Mouse (Mus musculus) lung, embryonic 15.5 days (tissue): Measurements from ENCODE around the gene Nrarp. TPM values are rescaled to one million over a fixed set of nuclear protein-coding genes. Genes with fewer than 3 reads are reported as not detected.

ENCODE experiments used
- ATAC-seq: fragments of 200-750 bp; cut with Nextera tagmentation; 2 replicates; pipeline ENCODE4 v1.8.0; 2017; ENCODE audit warnings: moderate number of reproducible peaks, borderline replicate concordance; ENCODE audit not compliant: low FRiP score, low TSS enrichment; ENCODE audit errors: extremely low read depth
- H3K27ac ChIP-seq: fragments of 300-500 bp; sonication (generic); 2 replicates; pipeline ENCODE4 v1.5.1; 2015; ENCODE audit warnings: moderate library complexity, mild to moderate bottlenecking, inconsistent platforms
- H3K27me3 ChIP-seq: fragments of 300-500 bp; sonication (generic); 2 replicates; pipeline ENCODE4 v1.6.1; 2015; ENCODE audit warnings: inconsistent platforms
- H3K36me3 ChIP-seq: fragments of 300-500 bp; sonication (generic); 2 replicates; pipeline ENCODE4 v1.6.1; 2015; ENCODE audit warnings: inconsistent platforms
- H3K4me1 ChIP-seq: fragments of 300-500 bp; sonication (generic); 2 replicates; pipeline ENCODE4 v1.6.1; 2015; ENCODE audit warnings: inconsistent platforms
- H3K4me2 ChIP-seq: fragments of 300-500 bp; sonication (generic); 2 replicates; pipeline ENCODE4 v1.6.1; 2015; ENCODE audit warnings: inconsistent platforms, mild to moderate bottlenecking, moderate library complexity
- H3K4me3 ChIP-seq: fragments of 300-500 bp; sonication (generic); 2 replicates; pipeline ENCODE4 v1.5.1; 2015; ENCODE audit warnings: mild to moderate bottlenecking, inconsistent platforms
- H3K9ac ChIP-seq: fragments of 300-500 bp; sonication (generic); 2 replicates; pipeline ENCODE4 v1.6.1; 2015; ENCODE audit warnings: inconsistent platforms
- H3K9me3 ChIP-seq: fragments of 300-500 bp; sonication (generic); 2 replicates; pipeline ENCODE4 v1.6.1; 2016; ENCODE audit warnings: inconsistent platforms
- WGBS: fragments of 180-500 bp; shearing (Covaris S2); methylation state at CpG from one replicate; pipeline ENCODE4 v1.1.7; 2015; 5-methylcytosine and 5-hydroxymethylcytosine counted together
- polyA plus RNA-seq: library from polyadenylated mRNA; unstranded; fragments of >200 nt; fragmentation: Nextera tagmentation; extraction: Ambion mirVana; gene quantifications from 2 replicates; pipeline ENCODE4 v1.2.1, GENCODE M21; 2015

The Nrarp gene
- polyA plus RNA-seq = 15.7 and 16.0 TPM in 2 replicates

DNA sequence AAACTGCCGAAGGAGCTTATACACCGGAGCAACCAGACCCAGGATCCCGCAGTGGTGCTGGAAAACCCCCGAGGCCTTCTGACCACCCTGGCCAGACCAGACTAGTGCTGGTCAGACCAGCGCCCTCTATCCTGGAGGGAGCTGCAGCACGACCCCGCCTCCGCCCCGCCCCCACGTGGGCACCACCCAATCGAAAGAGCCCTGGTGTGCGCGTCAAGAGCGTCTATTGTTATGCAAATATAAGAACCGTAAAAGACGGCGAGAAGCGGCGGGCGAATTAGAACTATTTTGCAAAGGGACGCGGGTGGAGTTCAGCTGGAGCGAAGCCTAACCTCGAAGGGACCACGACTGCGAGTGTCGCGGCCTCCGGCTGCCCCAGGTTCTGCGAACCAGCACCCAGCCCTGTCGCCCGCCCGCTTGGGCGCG is at the start of gene Nrarp:
Gene Nrarp (plus strand): TSS at position 281 of the 426 bp plus-strand sequence.
- peak within 1 kb of the TSS; percentile 91 for H3K4me2 ChIP-seq
- H3K9me3 ChIP-seq = no peaks in the 10 kb centered on the region
- peak within 1 kb of the TSS; percentile 58 for H3K4me3 ChIP-seq
- peaks cover 62% of the 10 kb centered on the region for H3K4me1 ChIP-seq
- peak within 1 kb of the TSS; percentile 64 for H3K9ac ChIP-seq
- ATAC-seq = peak; percentile 84
- H3K27ac ChIP-seq = peak within 1 kb of the TSS; percentile 92
- H3K27me3 ChIP-seq = peaks cover 69% of the 10 kb centered on the region
- no peaks in the 10 kb centered on the region for H3K36me3 ChIP-seq
- 1% methylated on average over 35 of the region's 35 CpGs for WGBS

DNA sequence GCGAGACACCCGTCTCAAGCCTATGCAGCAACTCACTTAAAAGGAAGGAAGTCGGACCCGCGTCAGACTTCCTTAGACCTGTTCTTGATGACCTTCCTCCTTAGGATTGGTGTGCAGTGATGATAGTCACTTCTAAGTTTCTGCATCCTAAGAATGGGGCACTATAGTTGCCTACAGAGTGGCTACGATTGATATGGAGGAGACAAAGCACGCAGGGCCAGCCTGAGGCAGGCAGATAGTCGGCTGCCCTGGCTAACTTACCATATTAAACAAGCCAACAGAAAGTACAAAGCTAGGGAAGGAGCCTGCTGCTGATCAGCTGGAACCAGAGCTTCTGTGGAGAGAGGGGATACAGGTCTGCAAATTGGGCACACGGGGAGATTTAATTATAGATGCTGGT is 49.0 kb upstream of the Nrarp start:
- Histone ChIP-seq H3K9ac (no peak overlapping the region), H3K36me3 (no peaks in the 10 kb centered on the region), H3K27me3 (no peaks in the 10 kb centered on the region), H3K4me1 (peaks cover 13% of the 10 kb centered on the region), H3K9me3 (no peaks in the 10 kb centered on the region), H3K4me3 (no peak overlapping the region), H3K4me2 (no peak overlapping the region), H3K27ac (no peak overlapping the region)
- ATAC-seq = no peak
- 69% methylated on average over 9 of the region's 9 CpGs for WGBS

DNA sequence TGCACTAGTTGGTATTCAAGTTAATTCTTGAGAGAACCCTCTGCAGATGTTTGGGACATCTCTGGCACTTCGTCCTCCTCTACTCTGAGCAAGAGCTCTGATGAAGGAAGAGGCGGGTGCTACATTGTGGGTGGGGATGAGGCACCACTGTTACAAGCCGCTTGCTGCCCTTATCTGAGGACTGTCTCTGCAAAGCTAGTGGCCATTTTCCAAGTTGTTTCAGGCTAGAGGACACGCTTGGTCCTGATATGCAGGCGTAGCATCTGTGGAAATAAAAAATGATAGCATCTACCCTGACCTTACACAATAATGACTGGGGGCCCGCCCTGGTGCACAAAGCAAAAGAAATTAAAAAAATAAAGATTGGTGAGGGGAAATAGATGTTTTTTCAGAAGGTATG is 42.7 kb upstream of the Nrarp start:
- ATAC-seq = no peak
- H3K9ac ChIP-seq = no peak overlapping the region
- H3K27ac ChIP-seq = no peak overlapping the region
- no peaks in the 10 kb centered on the region for H3K36me3 ChIP-seq
- H3K9me3 ChIP-seq = no peaks in the 10 kb centered on the region
- 58% methylated on average over 6 of the region's 6 CpGs for WGBS
- no peaks in the 10 kb centered on the region for H3K27me3 ChIP-seq
- no peak overlapping the region for H3K4me2 ChIP-seq
- no peak overlapping the region for H3K4me3 ChIP-seq
- H3K4me1 ChIP-seq = no peaks in the 10 kb centered on the region

DNA sequence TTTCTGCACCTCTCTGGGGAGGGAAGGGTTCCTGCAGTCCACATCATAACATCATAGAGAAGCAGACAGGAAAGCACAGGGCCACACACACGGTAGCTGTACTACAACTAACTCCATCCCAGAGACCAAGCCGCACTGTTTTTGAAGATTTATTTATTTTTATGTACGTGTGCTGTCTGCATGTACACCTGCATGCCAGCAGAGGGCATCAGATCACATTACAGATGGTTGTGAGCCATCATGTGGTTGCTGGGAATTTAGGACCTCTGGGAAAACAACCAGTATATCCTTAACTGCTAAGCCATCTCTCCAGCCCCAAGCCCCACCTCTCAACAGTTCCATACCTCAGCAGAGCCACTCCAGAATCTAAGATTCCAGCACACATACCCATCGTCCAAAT is 39.4 kb upstream of the Nrarp start:
- H3K36me3 ChIP-seq = no peaks in the 10 kb centered on the region
- H3K4me3 ChIP-seq = no peak overlapping the region
- no peak overlapping the region for H3K9ac ChIP-seq
- H3K27ac ChIP-seq = no peak overlapping the region
- H3K4me2 ChIP-seq = no peak overlapping the region
- 53% methylated on average over 4 of the region's 4 CpGs for WGBS
- no peaks in the 10 kb centered on the region for H3K4me1 ChIP-seq
- H3K9me3 ChIP-seq = no peaks in the 10 kb centered on the region
- ATAC-seq = no peak
- no peaks in the 10 kb centered on the region for H3K27me3 ChIP-seq

DNA sequence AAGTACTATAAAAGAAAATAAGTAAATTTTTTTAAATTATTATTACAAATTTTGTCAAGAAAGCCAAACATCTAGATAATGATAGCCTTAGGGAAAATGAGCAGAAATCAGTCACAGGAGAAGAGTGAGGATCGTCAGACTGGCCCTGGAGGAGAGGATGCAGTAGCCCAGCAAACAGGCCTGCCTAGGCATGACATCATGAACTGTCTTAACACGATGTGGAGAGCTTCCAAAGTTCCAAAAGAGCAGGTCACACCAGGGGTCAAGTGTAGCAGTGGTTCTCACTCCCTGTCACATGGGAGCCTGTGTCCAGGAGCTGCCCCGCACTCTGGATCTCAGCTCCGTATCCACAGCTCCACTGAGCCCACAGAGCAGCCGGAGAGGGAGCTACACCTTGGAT is 38.6 kb upstream of the Nrarp start:
- Histone ChIP-seq H3K4me3 (no peak overlapping the region), H3K36me3 (no peaks in the 10 kb centered on the region), H3K27ac (no peak overlapping the region), H3K27me3 (no peaks in the 10 kb centered on the region), H3K9ac (no peak overlapping the region), H3K4me1 (no peaks in the 10 kb centered on the region), H3K9me3 (no peaks in the 10 kb centered on the region), H3K4me2 (no peak overlapping the region)
- ATAC-seq = no peak
- 74% methylated on average over 5 of the region's 5 CpGs for WGBS

DNA sequence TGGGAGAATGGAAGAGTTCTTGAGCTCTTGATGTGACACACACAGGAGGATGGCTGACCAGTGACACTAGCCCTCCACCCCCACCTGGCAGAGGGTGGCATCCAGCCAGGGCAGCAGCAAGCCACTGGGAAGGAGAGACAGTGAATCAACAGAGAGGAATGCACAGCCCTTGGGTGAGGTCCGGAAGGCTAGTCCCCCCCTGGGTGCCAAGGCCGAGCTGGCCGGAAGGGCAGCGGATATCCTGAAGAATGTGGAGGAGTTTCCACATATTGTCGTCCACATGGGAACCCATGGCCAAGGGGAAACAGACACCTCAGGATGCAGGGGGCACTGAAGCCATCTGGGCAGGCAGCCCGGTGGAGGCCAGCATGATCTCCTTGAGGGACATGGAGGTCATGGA is 35.2 kb upstream of the Nrarp start:
- 59% methylated on average over 6 of the region's 6 CpGs for WGBS
- Histone ChIP-seq H3K9ac (no peak overlapping the region), H3K4me3 (no peak overlapping the region), H3K4me2 (no peak overlapping the region), H3K27ac (0 out of 2 replicates have a peak overlapping the region, but pooled peaks have one; percentile 15), H3K36me3 (no peaks in the 10 kb centered on the region), H3K4me1 (no peaks in the 10 kb centered on the region), H3K9me3 (no peaks in the 10 kb centered on the region), H3K27me3 (no peaks in the 10 kb centered on the region)
- ATAC-seq = peak; percentile 47; the same call in 1 of the 2 replicates

DNA sequence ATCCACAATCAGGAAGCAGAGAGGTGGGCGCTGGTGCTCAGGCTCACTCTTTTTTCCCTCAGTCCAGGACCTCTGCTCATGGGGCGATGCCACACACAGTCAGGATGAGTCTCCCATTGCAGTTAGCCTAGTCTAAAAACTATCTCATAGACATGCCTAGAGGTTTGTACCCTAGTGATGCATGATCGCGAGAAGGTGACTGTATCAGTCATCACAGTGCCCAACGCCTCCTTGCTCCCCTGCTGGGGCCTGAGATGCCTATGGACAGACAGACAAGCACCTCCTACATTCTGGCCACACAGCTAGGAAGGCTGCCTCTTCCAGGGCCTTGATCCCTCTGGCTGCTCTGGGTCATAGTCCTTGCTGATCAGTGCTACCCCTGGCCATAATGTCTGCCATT is 33.2 kb upstream of the Nrarp start:
- Histone ChIP-seq H3K36me3 (no peaks in the 10 kb centered on the region), H3K4me1 (no peaks in the 10 kb centered on the region), H3K9ac (no peak overlapping the region), H3K27ac (no peak overlapping the region), H3K27me3 (no peaks in the 10 kb centered on the region), H3K9me3 (no peaks in the 10 kb centered on the region), H3K4me2 (no peak overlapping the region), H3K4me3 (no peak overlapping the region)
- ATAC-seq = no peak
- WGBS = 73% methylated on average over 5 of the region's 5 CpGs

DNA sequence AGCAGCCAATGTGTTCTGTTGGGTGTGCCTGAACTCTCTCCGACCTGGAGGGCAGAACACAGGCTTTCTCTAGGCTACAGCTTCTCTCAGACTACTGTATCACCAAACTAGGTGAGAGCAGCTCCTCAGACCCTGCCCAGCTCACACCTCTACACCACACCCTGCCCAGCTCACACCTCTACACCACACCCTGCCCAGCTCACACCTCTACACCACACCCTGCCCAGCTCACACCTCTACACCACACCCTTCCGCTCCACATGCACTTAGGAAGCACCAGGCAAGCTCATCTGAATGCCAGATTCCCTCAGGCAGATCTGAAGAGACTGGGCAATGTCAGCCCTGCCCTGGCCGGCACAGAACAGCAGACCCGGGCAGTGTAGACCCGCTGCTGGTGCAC is 32.7 kb upstream of the Nrarp start:
- WGBS = 68% methylated on average over 5 of the region's 5 CpGs
- no peaks in the 10 kb centered on the region for H3K36me3 ChIP-seq
- no peak overlapping the region for H3K4me3 ChIP-seq
- no peaks in the 10 kb centered on the region for H3K9me3 ChIP-seq
- H3K4me2 ChIP-seq = no peak overlapping the region
- H3K27ac ChIP-seq = no peak overlapping the region
- no peaks in the 10 kb centered on the region for H3K4me1 ChIP-seq
- ATAC-seq = no peak
- H3K9ac ChIP-seq = no peak overlapping the region
- H3K27me3 ChIP-seq = no peaks in the 10 kb centered on the region

DNA sequence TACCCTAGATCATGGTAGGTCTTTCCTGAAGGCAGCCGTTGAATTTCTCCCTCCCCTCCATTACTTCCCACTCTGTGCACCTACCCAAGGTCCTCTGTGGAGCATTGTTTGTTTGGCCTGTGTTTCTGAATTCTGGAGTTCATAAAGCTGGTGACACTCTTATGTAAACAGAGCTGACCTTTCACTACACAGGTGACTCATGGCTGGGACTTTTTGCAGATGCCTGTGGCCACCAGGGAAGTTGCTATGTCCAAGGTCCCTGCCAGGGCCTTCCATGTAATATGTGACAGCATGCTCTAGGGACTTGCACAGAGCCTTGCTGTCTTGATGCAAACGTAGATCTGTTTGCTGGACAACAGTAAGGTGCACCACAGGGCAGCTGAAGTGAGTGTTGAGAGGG is 30.9 kb upstream of the Nrarp start:
- 56% methylated on average over 2 of the region's 2 CpGs for WGBS
- H3K4me1 ChIP-seq = no peaks in the 10 kb centered on the region
- H3K36me3 ChIP-seq = no peaks in the 10 kb centered on the region
- no peak overlapping the region for H3K27ac ChIP-seq
- no peaks in the 10 kb centered on the region for H3K9me3 ChIP-seq
- no peaks in the 10 kb centered on the region for H3K27me3 ChIP-seq
- no peak overlapping the region for H3K4me3 ChIP-seq
- no peak overlapping the region for H3K9ac ChIP-seq
- no peak for ATAC-seq
- no peak overlapping the region for H3K4me2 ChIP-seq

DNA sequence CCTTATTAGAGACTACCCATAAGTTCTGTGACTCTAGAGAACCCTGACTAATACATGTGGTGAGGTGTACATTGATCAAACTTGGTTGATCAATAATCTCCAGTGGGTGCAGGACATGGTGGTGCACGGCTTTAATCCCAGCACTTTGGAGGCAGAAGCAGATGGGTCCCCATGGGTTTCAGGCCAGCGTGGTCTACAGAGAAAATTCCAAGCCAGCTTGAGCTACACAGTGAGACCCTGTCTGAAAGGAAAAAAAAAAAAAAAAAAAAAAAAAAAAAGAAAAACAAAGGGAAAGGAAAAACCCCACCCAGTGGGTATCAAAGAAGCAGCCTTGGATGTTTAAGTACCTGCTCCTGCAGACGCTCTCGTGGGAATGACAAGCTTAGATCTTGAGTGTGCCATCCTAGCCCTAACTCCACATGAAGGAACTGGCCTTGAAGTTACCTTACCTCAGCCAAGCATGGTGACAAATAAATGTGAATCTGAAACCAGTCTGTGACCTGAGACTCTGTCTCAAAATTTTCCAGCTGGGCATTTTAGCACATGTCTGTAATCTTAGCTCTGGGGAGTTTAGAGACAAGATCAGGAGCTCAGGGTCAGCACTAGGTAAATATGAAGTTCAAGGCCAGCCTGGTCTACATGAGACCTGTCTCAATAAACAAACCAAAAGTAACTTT is 29.1 kb upstream of the Nrarp start:
- H3K27me3 ChIP-seq = no peaks in the 10 kb centered on the region
- no peaks in the 10 kb centered on the region for H3K9me3 ChIP-seq
- H3K9ac ChIP-seq = no peak overlapping the region
- H3K27ac ChIP-seq = no peak overlapping the region
- H3K4me2 ChIP-seq = no peak overlapping the region
- 67% methylated on average over 4 of the region's 4 CpGs for WGBS
- no peak for ATAC-seq
- no peaks in the 10 kb centered on the region for H3K4me1 ChIP-seq
- no peaks in the 10 kb centered on the region for H3K36me3 ChIP-seq
- no peak overlapping the region for H3K4me3 ChIP-seq

DNA sequence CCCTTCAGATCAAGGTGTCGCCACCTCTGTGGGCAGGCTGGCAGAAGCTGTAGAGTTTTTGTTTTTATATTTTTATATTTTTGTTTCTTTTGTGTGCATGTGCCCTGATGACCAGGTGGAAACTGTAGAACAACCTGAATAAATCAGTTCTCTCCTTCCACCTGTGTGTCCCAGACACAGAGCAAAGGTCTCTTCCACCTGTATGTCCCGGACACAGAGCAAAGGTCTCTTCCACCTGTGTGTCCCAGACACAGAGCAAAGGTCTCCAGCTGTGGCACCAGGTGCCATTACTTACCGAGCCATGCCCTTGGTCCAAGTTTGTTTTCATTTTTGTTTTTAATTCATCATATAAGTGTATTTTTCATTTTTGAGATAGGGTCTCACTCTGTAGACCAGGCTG is 24.4 kb upstream of the Nrarp start:
- H3K27ac ChIP-seq = no peak overlapping the region
- H3K9me3 ChIP-seq = no peaks in the 10 kb centered on the region
- 78% methylated on average over 3 of the region's 3 CpGs for WGBS
- no peaks in the 10 kb centered on the region for H3K27me3 ChIP-seq
- no peak for ATAC-seq
- no peak overlapping the region for H3K9ac ChIP-seq
- H3K36me3 ChIP-seq = no peaks in the 10 kb centered on the region
- H3K4me1 ChIP-seq = no peaks in the 10 kb centered on the region
- no peak overlapping the region for H3K4me3 ChIP-seq
- H3K4me2 ChIP-seq = no peak overlapping the region

DNA sequence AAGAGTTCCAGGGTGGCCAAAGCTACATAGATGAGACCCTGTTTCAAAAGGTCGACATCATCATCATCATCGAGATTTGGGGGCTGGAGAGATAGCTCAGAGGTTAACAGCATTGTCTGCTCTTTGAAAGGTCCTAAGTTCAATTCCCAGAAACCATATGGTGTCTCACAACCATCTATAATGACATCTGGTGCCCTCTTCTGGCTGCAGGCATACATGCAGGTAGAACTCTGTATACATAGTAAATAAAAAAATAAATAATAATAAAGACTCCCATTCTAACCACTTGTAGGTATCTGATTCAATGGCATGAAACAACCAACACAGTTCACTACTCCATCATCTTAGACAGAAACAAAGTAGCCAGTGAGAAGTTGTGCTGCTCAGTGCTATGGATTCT is 23.6 kb upstream of the Nrarp start:
- no peak overlapping the region for H3K27ac ChIP-seq
- H3K9me3 ChIP-seq = no peaks in the 10 kb centered on the region
- no peak overlapping the region for H3K4me2 ChIP-seq
- no peaks in the 10 kb centered on the region for H3K27me3 ChIP-seq
- no peaks in the 10 kb centered on the region for H3K4me1 ChIP-seq
- H3K9ac ChIP-seq = no peak overlapping the region
- 42% methylated on average over 2 of the region's 2 CpGs for WGBS
- ATAC-seq = no peak
- H3K36me3 ChIP-seq = no peaks in the 10 kb centered on the region
- no peak overlapping the region for H3K4me3 ChIP-seq

DNA sequence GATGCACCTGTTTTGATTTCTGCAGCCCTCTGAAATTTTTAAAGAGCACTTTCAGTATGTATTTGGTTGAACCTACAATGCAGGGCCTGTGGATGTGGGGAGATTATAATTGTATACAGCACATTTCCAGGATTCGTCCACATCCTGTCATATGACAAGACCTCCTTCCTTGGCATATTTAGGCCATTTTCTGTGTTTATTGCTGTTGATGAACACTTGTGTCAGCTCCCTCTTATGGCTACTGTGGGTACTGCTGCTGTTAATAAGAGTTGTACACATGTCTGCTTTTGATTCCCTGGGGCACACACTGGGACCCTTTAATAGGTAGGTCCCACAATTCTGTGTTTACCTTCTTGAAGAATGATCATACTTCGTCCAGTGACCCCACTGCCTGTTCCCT is 22.9 kb upstream of the Nrarp start:
- ATAC-seq = no peak
- Histone ChIP-seq H3K27ac (no peak overlapping the region), H3K4me2 (no peak overlapping the region), H3K9me3 (no peaks in the 10 kb centered on the region), H3K4me3 (no peak overlapping the region), H3K4me1 (peaks cover 5% of the 10 kb centered on the region; the same call in 1 of the 2 replicates), H3K9ac (no peak overlapping the region), H3K27me3 (no peaks in the 10 kb centered on the region), H3K36me3 (no peaks in the 10 kb centered on the region)
- WGBS = 38% methylated on average over 2 of the region's 2 CpGs
